Mouse (Mus musculus) heart, postnatal 0 days (tissue): ENCODE results near the gene Pcsk1. TPM values are rescaled to one million over a fixed set of nuclear protein-coding genes. Genes with fewer than 3 reads are reported as not detected.

Source experiments
- ATAC-seq: fragments of 200-750 bp; cut with Nextera tagmentation; 2 replicates; pipeline ENCODE4 v1.8.0; 2017; ENCODE audit warnings: low read depth, moderate number of reproducible peaks, moderate library complexity; ENCODE audit not compliant: insufficient read depth
- DNase-seq: peaks from one replicate; pipeline ENCODE4 v3.0.0-alpha.2; 2016; ENCODE audit warnings: low spot score
- H3K27ac ChIP-seq: fragments of 300-500 bp; sonication (generic); 2 replicates; pipeline ENCODE4 v1.5.1; 2014; ENCODE audit warnings: low read depth, mild to moderate bottlenecking
- H3K27me3 ChIP-seq: fragments of 300-500 bp; sonication (generic); 2 replicates; pipeline ENCODE4 v1.6.1; 2014; ENCODE audit warnings: low read length, mixed read lengths; ENCODE audit not compliant: control insufficient read depth, insufficient read depth
- H3K36me3 ChIP-seq: fragments of 300-500 bp; sonication (generic); replicated peaks from 2 replicates; pipeline ENCODE4 v1.6.1; 2014; ENCODE audit warnings: low read length, mixed read lengths; ENCODE audit not compliant: control insufficient read depth, insufficient read depth
- H3K4me1 ChIP-seq: fragments of 300-500 bp; sonication (generic); 2 replicates; pipeline ENCODE4 v1.6.1; 2014; ENCODE audit warnings: antibody characterized with exemption; ENCODE audit not compliant: control insufficient read depth, insufficient read depth
- H3K4me2 ChIP-seq: fragments of 300-500 bp; sonication (generic); 2 replicates; pipeline ENCODE4 v1.6.1; 2014; ENCODE audit warnings: low read depth, mild to moderate bottlenecking, low read length, moderate library complexity
- H3K4me3 ChIP-seq: fragments of 300-500 bp; sonication (generic); 2 replicates; pipeline ENCODE4 v1.5.1; 2014; ENCODE audit warnings: low read depth, low read length
- H3K9ac ChIP-seq: fragments of 300-500 bp; sonication (generic); replicated peaks from 2 replicates; pipeline ENCODE4 v1.6.1; 2014; ENCODE audit warnings: low read depth, low read length, mixed read lengths
- H3K9me3 ChIP-seq: fragments of 300-500 bp; sonication (generic); replicated peaks from 2 replicates; pipeline ENCODE4 v1.6.1; 2016; ENCODE audit warnings: low read length; ENCODE audit not compliant: control insufficient read depth
- CTCF ChIP-seq: IDR thresholded peaks from 2 replicates; pipeline ENCODE4 v1.5.1; 2016; ENCODE audit warnings: antibody characterized with exemption, control low read depth, low read depth
- EP300 ChIP-seq: IDR thresholded peaks from 2 replicates; pipeline ENCODE4 v1.6.1; 2016; ENCODE audit warnings: antibody characterized with exemption, low read depth
- WGBS: fragments of 180-500 bp; shearing (Covaris S2); extraction: QIAGEN DNeasy Blood & Tissue Kit; methylation state at CpG from one replicate; pipeline ENCODE4 v1.1.7; 2014; 5-methylcytosine and 5-hydroxymethylcytosine counted together
- polyA plus RNA-seq: library from polyadenylated mRNA; unstranded; fragments of >200 nt; fragmentation: Nextera tagmentation; extraction: Ambion mirVana; gene quantifications from 2 replicates; pipeline ENCODE4 v1.2.1, GENCODE M21; 2015
- total RNA-seq: library from RNA; depleted of rRNA; stranded (reverse); fragments of >200 nt; gene quantifications from 2 replicates; pipeline ENCODE4 v1.2.3, GENCODE M21; 2014; ENCODE audit warnings: low replicate concordance; rRNA removed

Pcsk1 gene
- total RNA-seq = 0.46 TPM in 1 of 2 replicates, not detected in the other
- 0.10 and 0.18 TPM in 2 replicates for polyA plus RNA-seq

GRCm38 (mm10) chr13:75089721-75090410 lies at the start of gene Pcsk1:
Pcsk1 (plus strand) TSS chr13:75089826.
- DNase-seq (no peak), ATAC-seq (no peak)
- no peak within 1 kb of the TSS for H3K9ac ChIP-seq
- no peak within 1 kb of the TSS for H3K27ac ChIP-seq
- WGBS = 2% methylated on average over 28 of the region's 28 CpGs
- TF ChIP-seq EP300 (no peak), CTCF (no peak)
- peak within 1 kb of the TSS; percentile 59 for H3K4me2 ChIP-seq
- H3K4me1 ChIP-seq = no peaks in the 10 kb centered on the region
- peak within 1 kb of the TSS; percentile 31 for H3K4me3 ChIP-seq
- H3K9me3 ChIP-seq = no peaks in the 10 kb centered on the region
- peaks cover 19% of the 10 kb centered on the region for H3K27me3 ChIP-seq
- H3K36me3 ChIP-seq = no peaks in the 10 kb centered on the region

- Histone ChIP-seq H3K27ac (no peak overlapping the region), H3K4me2 (no peak overlapping the region), H3K27me3 (no peaks in the 10 kb centered on the region), H3K4me1 (no peaks in the 10 kb centered on the region), H3K36me3 (no peaks in the 10 kb centered on the region), H3K9me3 (no peaks in the 10 kb centered on the region), H3K9ac (no peak overlapping the region), H3K4me3 (no peak overlapping the region)
- ATAC-seq = no peak
- DNase-seq = no peak
- TF ChIP-seq EP300 = no peak
- no peak for TF ChIP-seq CTCF
Observed at GRCm38 (mm10) chr13:75058818-75059217, 30.8 kb upstream of the Pcsk1 start.

GRCm38 (mm10) chr13:75063947-75064346 lies 25.7 kb upstream of the Pcsk1 start:
- H3K9me3 ChIP-seq = no peaks in the 10 kb centered on the region
- no peak overlapping the region for H3K27ac ChIP-seq
- H3K4me2 ChIP-seq = no peak overlapping the region
- 57% methylated on average over 3 of the region's 3 CpGs for WGBS
- H3K36me3 ChIP-seq = no peaks in the 10 kb centered on the region
- TF ChIP-seq CTCF (no peak), EP300 (no peak)
- H3K27me3 ChIP-seq = no peaks in the 10 kb centered on the region
- H3K4me1 ChIP-seq = no peaks in the 10 kb centered on the region
- H3K4me3 ChIP-seq = no peak overlapping the region
- DNase-seq = no peak
- no peak overlapping the region for H3K9ac ChIP-seq
- no peak for ATAC-seq

- no peak overlapping the region for H3K27ac ChIP-seq
- ATAC-seq (no peak), DNase-seq (peak; percentile 30)
- no peak overlapping the region for H3K4me3 ChIP-seq
- 20% methylated on average over 6 of the region's 6 CpGs for WGBS
- H3K9me3 ChIP-seq = no peaks in the 10 kb centered on the region
- H3K36me3 ChIP-seq = no peaks in the 10 kb centered on the region
- no peak overlapping the region for H3K4me2 ChIP-seq
- no peaks in the 10 kb centered on the region for H3K4me1 ChIP-seq
- TF ChIP-seq EP300 (no peak), CTCF (no peak)
- peaks cover 19% of the 10 kb centered on the region for H3K27me3 ChIP-seq
- H3K9ac ChIP-seq = no peak overlapping the region
Observed at GRCm38 (mm10) chr13:75088597-75088996, 1.0 kb upstream of the Pcsk1 start.

GRCm38 (mm10) chr13:75090411-75090779 lies 769 bp downstream of the Pcsk1 start:
- no peak overlapping the region for H3K27ac ChIP-seq
- H3K27me3 ChIP-seq = peaks cover 19% of the 10 kb centered on the region
- H3K4me2 ChIP-seq = peak overlapping the region; percentile 59
- no peaks in the 10 kb centered on the region for H3K9me3 ChIP-seq
- WGBS = under 1% methylated on average over 12 of the region's 12 CpGs
- H3K4me3 ChIP-seq = peak overlapping the region; percentile 31
- ATAC-seq (no peak), DNase-seq (no peak)
- H3K9ac ChIP-seq = no peak overlapping the region
- TF ChIP-seq EP300 = no peak
- no peak for TF ChIP-seq CTCF
- no peaks in the 10 kb centered on the region for H3K4me1 ChIP-seq
- H3K36me3 ChIP-seq = no peaks in the 10 kb centered on the region

- Histone ChIP-seq H3K9ac (no peak overlapping the region), H3K9me3 (no peaks in the 10 kb centered on the region), H3K36me3 (no peaks in the 10 kb centered on the region), H3K4me1 (no peaks in the 10 kb centered on the region), H3K27me3 (peaks cover 19% of the 10 kb centered on the region), H3K4me3 (no peak overlapping the region), H3K4me2 (no peak overlapping the region), H3K27ac (no peak overlapping the region)
- ATAC-seq (no peak), DNase-seq (no peak)
- TF ChIP-seq CTCF (no peak), EP300 (no peak)
- WGBS = 65% methylated on average over 5 of the region's 5 CpGs
Observed at GRCm38 (mm10) chr13:75091071-75091470, 1.4 kb downstream of the Pcsk1 start.
